In the genomic region with DNA sequence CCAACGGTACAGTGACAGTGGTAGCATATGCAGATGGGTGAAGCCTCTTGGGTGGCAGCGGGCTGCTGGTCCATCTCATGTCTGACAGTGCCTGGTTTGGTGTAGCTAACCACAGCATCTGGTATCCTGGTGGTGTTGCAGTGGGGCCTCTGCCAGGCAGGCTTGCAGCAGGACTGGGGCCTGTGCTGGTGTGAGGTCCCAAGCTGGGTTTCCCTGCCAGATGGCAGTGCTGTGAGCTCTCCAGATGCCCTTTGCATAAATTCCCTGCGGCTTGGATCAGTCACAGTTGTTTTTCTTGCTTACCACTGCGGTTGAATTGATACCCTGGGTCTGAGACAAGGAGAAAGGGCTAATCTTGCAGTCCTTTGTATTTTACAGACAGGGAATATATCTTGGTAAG, we compare ENCODE assay signal across 8 mouse cellular contexts.
DNase-seq lines count a peak whose midpoint lies in the region; ATAC-seq lines count a peak whose summit lies in the region.

No protein-coding gene starts in this region.

- peak; percentile 16 to 26 for DNase-seq in left cerebral cortex, postnatal 14 days (ENCODE audit: low spot score in 2 of 2)
- DNase-seq in left cerebral cortex, postnatal 36 days (ENCODE audit: low spot score in 2 of 2), result no peak
- peak; percentile 9 for DNase-seq in embryo, embryonic 9.5 days (ENCODE audit: extremely low spot score)
- DNase-seq in frontal cortex, postnatal 10 days (ENCODE audit: low spot score in 2 of 2), result no peak
- no peak for DNase-seq in lung, postnatal 14 days
- DNase-seq in liver, embryonic 11.5 days (ENCODE audit: low spot score), result no peak

- no peaks in the 10 kb centered on the region for H3K27me3 ChIP-seq in hindbrain, embryonic 12.5 days
- no peaks in the 10 kb centered on the region for H3K27me3 ChIP-seq in neural tube, embryonic 12.5 days (replicated peaks)
- H3K27me3 ChIP-seq in liver, embryonic 11.5 days (replicated peaks; ENCODE audit: control insufficient read depth, insufficient read depth, low read length), result no peaks in the 10 kb centered on the region

- H3K4me3 ChIP-seq in hindbrain, embryonic 12.5 days, result no peak overlapping the region
- H3K4me3 ChIP-seq in neural tube, embryonic 12.5 days, result no peak overlapping the region
- H3K4me3 ChIP-seq in liver, embryonic 11.5 days (ENCODE audit: low read depth, low read length), result no peak overlapping the region

- H3K4me2 ChIP-seq in hindbrain, embryonic 12.5 days (replicated peaks), result no peak overlapping the region
- no peak overlapping the region for H3K4me2 ChIP-seq in neural tube, embryonic 12.5 days (replicated peaks)
- H3K4me2 ChIP-seq in liver, embryonic 11.5 days, result no peak overlapping the region

- intact Hi-C loops in left cerebral cortex, postnatal 14 days (cut with DNase I), result no loop called here
- intact Hi-C loops in left cerebral cortex, postnatal 36 days (cut with DNase I), result no loop called here

- H3K4me1 ChIP-seq in hindbrain, embryonic 12.5 days, result peaks cover 15% of the 10 kb centered on the region
- H3K4me1 ChIP-seq in neural tube, embryonic 12.5 days, result peaks cover 9% of the 10 kb centered on the region
- H3K4me1 ChIP-seq in liver, embryonic 11.5 days (replicated peaks; ENCODE audit: control insufficient read depth, insufficient read depth, low read length), result no peaks in the 10 kb centered on the region

- no peak overlapping the region for H3K9ac ChIP-seq in hindbrain, embryonic 12.5 days
- H3K9ac ChIP-seq in neural tube, embryonic 12.5 days, result no peak overlapping the region
- no peak overlapping the region for H3K9ac ChIP-seq in liver, embryonic 11.5 days (ENCODE audit: low read depth, low read length)

- H3K9me3 ChIP-seq in hindbrain, embryonic 12.5 days (replicated peaks), result no peaks in the 10 kb centered on the region
- no peaks in the 10 kb centered on the region for H3K9me3 ChIP-seq in neural tube, embryonic 12.5 days
- no peaks in the 10 kb centered on the region for H3K9me3 ChIP-seq in liver, embryonic 11.5 days (ENCODE audit: control insufficient read depth, low read length)

- H3K36me3 ChIP-seq in hindbrain, embryonic 12.5 days, result no peaks in the 10 kb centered on the region
- H3K36me3 ChIP-seq in neural tube, embryonic 12.5 days, result no peaks in the 10 kb centered on the region
- no peaks in the 10 kb centered on the region for H3K36me3 ChIP-seq in liver, embryonic 11.5 days (ENCODE audit: control insufficient read depth, insufficient read depth, low read length)

- peak; percentile 92 for ATAC-seq in hindbrain, embryonic 12.5 days (ENCODE audit: low FRiP score)
- ATAC-seq in neural tube, embryonic 12.5 days (ENCODE audit: low FRiP score, low read depth), result peak; percentile 84
- no peak for ATAC-seq in liver, embryonic 11.5 days (replicated peaks; ENCODE audit: low FRiP score)

- WGBS in hindbrain, embryonic 12.5 days, result 28% methylated on average over 4 of the region's 4 CpGs
- 35% methylated on average over 4 of the region's 4 CpGs for WGBS in neural tube, embryonic 12.5 days
- 57% methylated on average over 4 of the region's 4 CpGs for WGBS in liver, embryonic 11.5 days

- peak overlapping the region; percentile 66 for H3K27ac ChIP-seq in hindbrain, embryonic 12.5 days
- 0 out of 2 replicates have a peak overlapping the region, but pooled peaks have one; percentile 37 for H3K27ac ChIP-seq in neural tube, embryonic 12.5 days
- H3K27ac ChIP-seq in liver, embryonic 11.5 days (ENCODE audit: low read depth, low read length), result no peak overlapping the region

Comparison
In these comparisons a context has a peak if more than half of its experiments do, and no peak if none do; other contexts are left out.
1. DNase-seq: peak in left cerebral cortex, postnatal 14 days (2 of 2) and embryo, embryonic 9.5 days (single experiment); none in left cerebral cortex, postnatal 36 days (0 of 2), frontal cortex, postnatal 10 days (0 of 2), lung, postnatal 14 days (single experiment) and liver, embryonic 11.5 days (single experiment).